Mouse (Mus musculus) natural killer cell, adult 2 months (primary cell): ENCODE measurements around the gene Cxcl17.
"Not testable (repeated sequence)": the region's sequence is repeated elsewhere in the genome, so short reads cannot be mapped to it uniquely, and the experiment has no call there.

Experiments used
- DNase-seq, 2 experiments: peaks; one replicate each; pipeline ENCODE4 v3.0.0; 2022; ENCODE audit warnings: low spot score in 2 of 2

Cxcl17 gene

GRCm38 (mm10) chr7:25412833-25413441 is at the start of gene Cxcl17:
Gene Cxcl17 (minus strand): TSS chr7:25412886.
- DNase-seq, result no peak

GRCm38 (mm10) chr7:25462033-25462337 is 49.3 kb upstream of the Cxcl17 start:
- not testable (repeated sequence) for DNase-seq

GRCm38 (mm10) chr7:25461336-25462032 is 48.8 kb upstream of the Cxcl17 start:
- not testable (repeated sequence) for DNase-seq

GRCm38 (mm10) chr7:25452103-25452502 is 39.4 kb upstream of the Cxcl17 start:
- DNase-seq, result no peak

- DNase-seq, result no peak
Observed at GRCm38 (mm10) chr7:25449913-25450890, 37.5 kb upstream of the Cxcl17 start.

- no peak for DNase-seq
Observed at GRCm38 (mm10) chr7:25440816-25441153, 28.1 kb upstream of the Cxcl17 start.

- DNase-seq, result no peak
Observed at GRCm38 (mm10) chr7:25439978-25440815, 27.5 kb upstream of the Cxcl17 start.

GRCm38 (mm10) chr7:25439124-25439822 is 26.6 kb upstream of the Cxcl17 start:
- DNase-seq, result no peak

GRCm38 (mm10) chr7:25436704-25437103 is 24.0 kb upstream of the Cxcl17 start:
- DNase-seq, result no peak

GRCm38 (mm10) chr7:25436226-25436625 is 23.5 kb upstream of the Cxcl17 start:
- DNase-seq, result no peak

- peak in 1 of 2 experiments; percentile 15 for DNase-seq
Observed at GRCm38 (mm10) chr7:25435546-25435851, 22.8 kb upstream of the Cxcl17 start.

GRCm38 (mm10) chr7:25434654-25435545 is 22.2 kb upstream of the Cxcl17 start:
- no peak for DNase-seq

- no peak for DNase-seq
Observed at GRCm38 (mm10) chr7:25433781-25434560, 21.3 kb upstream of the Cxcl17 start.

- peak in 1 of 2 experiments; percentile 12 for DNase-seq
Observed at GRCm38 (mm10) chr7:25433007-25433541, 20.4 kb upstream of the Cxcl17 start.

- DNase-seq, result no peak
Observed at GRCm38 (mm10) chr7:25432381-25432780, 19.7 kb upstream of the Cxcl17 start.

GRCm38 (mm10) chr7:25429886-25430784 is 17.4 kb upstream of the Cxcl17 start:
- no peak for DNase-seq

GRCm38 (mm10) chr7:25428321-25428720 is 15.6 kb upstream of the Cxcl17 start:
- DNase-seq, result no peak

GRCm38 (mm10) chr7:25427144-25427543 is 14.5 kb upstream of the Cxcl17 start:
- no peak for DNase-seq
